Mouse (Mus musculus) embryonic facial prominence, embryonic 13.5 days (tissue): ENCODE measurements around the gene Mt3. TPM values are rescaled to one million over a fixed set of nuclear protein-coding genes. Genes with fewer than 3 reads are reported as not detected.
A peak's percentile ranks its signal among the peaks of the same experiment; 100 is the strongest.

ENCODE experiments used
- ATAC-seq: fragments of 200-750 bp; cut with Nextera tagmentation; 2 replicates; pipeline ENCODE4 v1.8.0; 2017; ENCODE audit warnings: low read depth; ENCODE audit not compliant: insufficient number of reproducible peaks, insufficient read depth, low FRiP score, low TSS enrichment
- H3K27ac ChIP-seq: fragments of 300-500 bp; sonication (generic); 2 replicates; pipeline ENCODE4 v1.5.1; 2015; ENCODE audit warnings: moderate library complexity, mild to moderate bottlenecking, inconsistent platforms
- H3K27me3 ChIP-seq: fragments of 300-500 bp; sonication (generic); 2 replicates; pipeline ENCODE4 v1.6.1; 2015; ENCODE audit warnings: mild to moderate bottlenecking, inconsistent platforms
- H3K36me3 ChIP-seq: fragments of 300-500 bp; sonication (generic); 2 replicates; pipeline ENCODE4 v1.6.1; 2015; ENCODE audit warnings: mild to moderate bottlenecking, inconsistent platforms
- H3K4me1 ChIP-seq: fragments of 300-500 bp; sonication (generic); 2 replicates; pipeline ENCODE4 v1.6.1; 2015; ENCODE audit warnings: inconsistent platforms
- H3K4me2 ChIP-seq: fragments of 300-500 bp; sonication (generic); 2 replicates; pipeline ENCODE4 v1.6.1; 2015; ENCODE audit warnings: moderate library complexity, mild to moderate bottlenecking, inconsistent platforms
- H3K4me3 ChIP-seq: fragments of 300-500 bp; sonication (generic); 2 replicates; pipeline ENCODE4 v1.5.1; 2015; ENCODE audit warnings: mild to moderate bottlenecking, inconsistent platforms
- H3K9ac ChIP-seq: fragments of 300-500 bp; sonication (generic); 2 replicates; pipeline ENCODE4 v1.6.1; 2015; ENCODE audit warnings: mild to moderate bottlenecking, inconsistent platforms
- H3K9me3 ChIP-seq: fragments of 300-500 bp; sonication (generic); 2 replicates; pipeline ENCODE4 v1.6.1; 2016; ENCODE audit warnings: inconsistent platforms
- WGBS: fragments of 180-500 bp; shearing (Covaris S2); methylation state at CpG from one replicate; pipeline ENCODE4 v1.1.7; 2015; ENCODE audit warnings: mixed read lengths; 5-methylcytosine and 5-hydroxymethylcytosine counted together
- polyA plus RNA-seq: library from polyadenylated mRNA; unstranded; fragments of >200 nt; fragmentation: Nextera tagmentation; extraction: Ambion mirVana; gene quantifications from 2 replicates; pipeline ENCODE4 v1.2.1, GENCODE M21; 2015

Mt3 gene
- polyA plus RNA-seq, 1 experiment from 2014 or later: 0.58 TPM

DNA sequence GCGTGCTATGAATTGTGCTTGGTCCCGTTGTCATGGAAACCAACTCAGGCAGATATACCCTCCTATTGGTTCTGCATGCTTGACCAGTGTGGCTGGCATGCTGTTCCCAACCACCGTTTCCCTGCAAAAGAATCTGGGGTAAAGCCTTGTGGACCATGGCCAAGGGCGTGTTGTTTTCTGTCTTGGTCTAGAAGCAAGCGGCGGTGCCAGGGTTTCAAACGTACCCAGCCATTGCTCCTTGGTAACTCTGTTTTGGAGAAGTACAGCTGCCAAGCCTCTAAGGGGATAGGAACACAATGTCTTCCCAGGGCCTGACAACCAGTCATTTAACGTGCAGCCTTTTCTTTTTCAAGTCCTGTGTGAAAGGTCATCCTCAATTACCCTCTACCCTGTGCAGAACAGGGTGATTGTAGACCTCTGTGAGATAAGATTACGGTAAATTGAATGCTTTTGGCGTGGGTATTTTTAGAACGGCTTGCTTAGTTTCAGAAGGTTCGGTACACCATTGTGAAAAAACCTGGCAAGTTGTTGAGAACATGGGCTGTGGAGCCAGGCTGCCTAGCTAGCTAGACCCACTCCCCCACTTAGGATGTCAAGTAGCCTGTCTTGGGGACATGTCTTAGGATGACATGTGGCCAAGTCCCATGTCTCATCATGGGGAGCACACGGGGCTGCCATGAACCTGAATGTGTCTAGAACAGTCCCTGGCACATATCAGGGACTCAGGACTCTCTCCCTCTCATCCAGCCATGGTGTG is 37.0 kb downstream of the Mt3 start:
- Histone ChIP-seq H3K4me3 (no peak overlapping the region), H3K27me3 (peaks cover 57% of the 10 kb centered on the region), H3K4me1 (peaks cover 35% of the 10 kb centered on the region), H3K4me2 (no peak overlapping the region), H3K9me3 (no peaks in the 10 kb centered on the region), H3K36me3 (no peaks in the 10 kb centered on the region), H3K9ac (no peak overlapping the region), H3K27ac (no peak overlapping the region)
- ATAC-seq: no peak
- 53% methylated on average over 13 of the region's 13 CpGs for WGBS

DNA sequence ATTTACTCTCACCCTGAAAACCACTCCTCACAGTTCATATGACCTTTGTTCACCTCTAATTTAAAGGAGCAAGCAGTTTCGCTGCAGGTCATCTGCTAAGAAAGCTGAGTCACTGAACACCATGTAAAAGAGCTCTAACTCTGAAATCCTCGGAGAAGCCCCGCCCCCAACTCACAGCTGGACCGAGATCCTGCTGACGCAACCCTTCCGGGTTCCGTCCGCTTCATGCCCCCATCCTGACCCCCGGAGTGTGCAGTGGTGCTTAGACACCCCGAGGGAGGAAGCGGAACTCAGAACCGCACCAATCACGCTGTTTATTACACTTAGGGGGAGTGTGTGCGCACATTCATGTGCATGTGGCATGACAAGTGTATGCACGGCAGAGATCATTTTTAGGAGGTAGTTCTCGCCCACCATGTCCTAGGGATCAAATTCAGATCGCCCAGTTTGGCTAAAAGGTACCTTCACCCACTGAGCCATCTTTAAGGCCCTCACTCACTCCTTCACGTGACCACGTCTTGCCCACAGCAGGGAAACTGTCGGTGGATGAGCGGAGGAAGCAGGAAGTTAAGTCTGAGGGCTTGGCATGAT is 38.8 kb downstream of the Mt3 start:
- H3K4me1 ChIP-seq: peaks cover 30% of the 10 kb centered on the region
- no peaks in the 10 kb centered on the region for H3K9me3 ChIP-seq
- no peaks in the 10 kb centered on the region for H3K36me3 ChIP-seq
- WGBS: 17% methylated on average over 21 of the region's 21 CpGs
- peak overlapping the region; percentile 62 for H3K4me2 ChIP-seq
- H3K9ac ChIP-seq: 0 out of 2 replicates have a peak overlapping the region, but pooled peaks have one; percentile 49
- no peak overlapping the region for H3K27ac ChIP-seq
- H3K4me3 ChIP-seq: peak overlapping the region; percentile 38
- ATAC-seq: no peak
- peaks cover 39% of the 10 kb centered on the region for H3K27me3 ChIP-seq

GRCm38 (mm10) chr8:94192926-94193325 is 40.5 kb downstream of the Mt3 start:
- Histone ChIP-seq H3K4me3 (no peak overlapping the region), H3K9ac (no peak overlapping the region), H3K27me3 (peaks cover 22% of the 10 kb centered on the region), H3K36me3 (no peaks in the 10 kb centered on the region), H3K27ac (no peak overlapping the region), H3K9me3 (no peaks in the 10 kb centered on the region), H3K4me1 (peaks cover 15% of the 10 kb centered on the region; the same call in 1 of the 2 replicates), H3K4me2 (no peak overlapping the region)
- WGBS: 29% methylated on average over 1 of the region's 1 CpGs
- ATAC-seq: no peak

- H3K9ac ChIP-seq: no peak overlapping the region
These were observed 42.3 kb downstream of the Mt3 start for GRCm38 (mm10) chr8:94194591-94195223.

DNA sequence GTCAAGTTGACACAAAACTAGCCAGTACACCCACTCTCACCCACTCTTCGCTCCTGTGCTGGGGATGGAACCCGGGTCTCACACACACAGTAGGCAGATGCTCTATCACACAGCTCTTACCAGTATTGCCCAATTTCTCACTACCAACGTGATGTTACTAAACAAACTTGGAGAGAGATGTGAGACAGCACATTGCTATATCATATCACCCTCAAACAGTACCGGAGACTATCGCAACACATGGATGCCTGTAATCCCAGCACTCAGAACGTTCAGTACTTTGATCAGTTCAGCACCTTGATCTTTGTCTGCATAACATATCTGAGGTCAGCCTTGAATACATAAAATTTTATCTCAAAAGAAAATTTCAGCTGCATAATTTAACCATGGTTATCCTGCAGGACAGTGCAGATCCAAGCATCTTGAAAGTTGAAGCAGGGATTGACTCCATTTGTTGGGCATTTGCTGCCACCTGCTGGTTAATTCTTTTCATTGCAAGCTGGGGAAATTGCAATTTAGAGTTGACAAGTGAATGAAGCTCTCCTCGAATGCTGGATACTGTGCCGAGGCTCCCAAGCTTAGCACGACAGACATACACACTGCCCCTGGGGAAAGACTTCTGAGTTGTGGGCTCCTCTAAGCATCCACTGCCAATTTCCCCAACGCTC is 46.9 kb downstream of the Mt3 start:
- Histone ChIP-seq H3K27ac (no peak overlapping the region), H3K36me3 (no peaks in the 10 kb centered on the region), H3K9me3 (no peaks in the 10 kb centered on the region), H3K4me2 (peak overlapping the region; percentile 30; the same call in 1 of the 2 replicates), H3K4me3 (no peak overlapping the region), H3K27me3 (no peaks in the 10 kb centered on the region), H3K9ac (no peak overlapping the region), H3K4me1 (no peaks in the 10 kb centered on the region)
- WGBS: 45% methylated on average over 10 of the region's 10 CpGs
- peak; percentile 48; the same call in 1 of the 2 replicates for ATAC-seq

More at GRCm38 (mm10) chr8:94194591-94195223, 42.3 kb downstream of the Mt3 start:
- H3K4me1 ChIP-seq: 0 out of 2 replicates have a peak, but pooled peaks cover 9% of the 10 kb centered on the region
- ATAC-seq: no peak
- no peak overlapping the region for H3K27ac ChIP-seq
- no peaks in the 10 kb centered on the region for H3K36me3 ChIP-seq
- no peak overlapping the region for H3K4me2 ChIP-seq
- WGBS: 85% methylated on average over 7 of the region's 7 CpGs
- no peaks in the 10 kb centered on the region for H3K9me3 ChIP-seq
- H3K4me3 ChIP-seq: no peak overlapping the region
- H3K27me3 ChIP-seq: peaks cover 5% of the 10 kb centered on the region; the same call in 1 of the 2 replicates

Other genes starting within 250 kb of the Mt3 start
- 40.1 and 42.4 TPM in 2 replicates for gene Amfr, start 139.8 kb upstream of the Mt3 start, polyA plus RNA-seq
- gene Nudt21, start 115.6 kb upstream of the Mt3 start, polyA plus RNA-seq: 116 and 126 TPM in 2 replicates
- 15.6 and 18.1 TPM in 2 replicates for gene Ogfod1, start 115.4 kb upstream of the Mt3 start, polyA plus RNA-seq
- 16.0 and 16.3 TPM in 2 replicates for gene Bbs2, start 53.7 kb upstream of the Mt3 start, polyA plus RNA-seq
- not detected in 2 replicates for gene Mt4, start 15.4 kb upstream of the Mt3 start, polyA plus RNA-seq
- gene Mt2, start 20.1 kb downstream of the Mt3 start, polyA plus RNA-seq: 56.8 and 70.4 TPM in 2 replicates
- 133 and 170 TPM in 2 replicates for gene Mt1, start 26.5 kb downstream of the Mt3 start, polyA plus RNA-seq
- 87.1 and 88.8 TPM in 2 replicates for gene Nup93, start 62.0 kb downstream of the Mt3 start, polyA plus RNA-seq
- gene Slc12a3, start 176.6 kb downstream of the Mt3 start, polyA plus RNA-seq: 0.14 TPM in 1 of 2 replicates, not detected in the other
- gene Herpud1, start 233.8 kb downstream of the Mt3 start, polyA plus RNA-seq: 56.1 and 63.7 TPM in 2 replicates